Mouse (Mus musculus) olfactory bulb, adult 2 months (tissue): Measurements from ENCODE around the gene Gfpt2. TPM values are rescaled to one million over a fixed set of nuclear protein-coding genes. Genes with fewer than 3 reads are reported as not detected.

Experiments
- H3K27ac ChIP-seq: fragments of 200-500 bp; 2 replicates; pipeline ENCODE4 v1.5.1; 2012; ENCODE audit warnings: low read depth, low read length; ENCODE audit not compliant: insufficient read depth
- H3K4me1 ChIP-seq: fragments of 200-500 bp; 2 replicates; pipeline ENCODE4 v1.6.1; 2012; ENCODE audit warnings: low read length; ENCODE audit not compliant: control insufficient read depth, insufficient read depth
- H3K4me3 ChIP-seq: fragments of 200-500 bp; 2 replicates; pipeline ENCODE4 v1.5.1; 2012; ENCODE audit warnings: mild to moderate bottlenecking, low read depth, low read length, moderate library complexity; ENCODE audit not compliant: insufficient read depth
- CTCF ChIP-seq: fragments of 200-500 bp; IDR thresholded peaks from 2 replicates; pipeline ENCODE4 v1.5.1; 2012; ENCODE audit warnings: low read depth, mild to moderate bottlenecking, low read length, moderate library complexity; ENCODE audit not compliant: insufficient read depth
- POLR2A ChIP-seq: fragments of 200-500 bp; IDR thresholded peaks from 2 replicates; pipeline ENCODE4 v1.6.1; 2012; ENCODE audit warnings: mild to moderate bottlenecking, low read depth, low read length, moderate library complexity; ENCODE audit not compliant: insufficient read depth
- whole genome bisulfite sequencing: fragments of 180-500 bp; shearing (Covaris S2); methylation state at CpG from one replicate; pipeline ENCODE4 v1.1.7; 2018; 5-methylcytosine and 5-hydroxymethylcytosine counted together
- polyA plus RNA-seq: library from polyadenylated mRNA; stranded (reverse); fragments of >200 nt; gene quantifications from 2 replicates; pipeline ENCODE4 v1.2.4, GENCODE M21; 2012; ENCODE audit warnings: low replicate concordance; ENCODE audit not compliant: missing spikeins, insufficient read depth, insufficient read length

The Gfpt2 gene
- polyA plus RNA-seq, 1 experiment, result not detected

GRCm38 (mm10) chr11:49883394-49883793 lies 89.4 kb downstream of the Gfpt2 start:
- 90% methylated on average over 3 of the region's 3 CpGs for WGBS
- Histone ChIP-seq H3K4me1 (no peaks in the 10 kb centered on the region), H3K27ac (no peak overlapping the region), H3K4me3 (no peak overlapping the region)
- TF ChIP-seq POLR2A (no peak), CTCF (no peak)

Other genes starting within 250 kb of the Gfpt2 start
- gene Olfr1380, start 237.3 kb upstream of the Gfpt2 start, polyA plus RNA-seq, result not detected in 2 replicates
- not detected in 2 replicates for gene Flt4, start 184.9 kb upstream of the Gfpt2 start, polyA plus RNA-seq
- gene Scgb3a1, start 130.6 kb upstream of the Gfpt2 start, polyA plus RNA-seq, result not detected in 2 replicates
- 133 and 186 TPM in 2 replicates for gene Cnot6, start 81.5 kb upstream of the Gfpt2 start, polyA plus RNA-seq
- not detected in 2 replicates for gene Mapk9, start 52.6 kb downstream of the Gfpt2 start, polyA plus RNA-seq
- not detected in 2 replicates for gene Rasgef1c, start 107.7 kb downstream of the Gfpt2 start, polyA plus RNA-seq
- gene Rnf130, start 231.2 kb downstream of the Gfpt2 start, polyA plus RNA-seq, result not detected in 2 replicates